Mouse (Mus musculus) ES-E14 (cell line): ENCODE measurements around the gene Slco2a1. TPM values are rescaled to one million over a fixed set of nuclear protein-coding genes. Genes with fewer than 3 reads are reported as not detected.

Experiments
- DNase-seq: peaks from one replicate; pipeline ENCODE4 v3.0.0-alpha.2; 2013; ENCODE audit warnings: low read depth, low spot score
- H3K27ac ChIP-seq: 2 replicates; pipeline ENCODE4 v1.5.1; 2012; ENCODE audit warnings: low read depth, mild to moderate bottlenecking, low read length, moderate library complexity, mixed read lengths; ENCODE audit not compliant: poor library complexity, insufficient read depth, severe bottlenecking
- H3K36me3 ChIP-seq: 2 replicates; pipeline ENCODE4 v1.6.1; 2012; ENCODE audit warnings: mild to moderate bottlenecking, low read length, moderate library complexity, mixed read lengths; ENCODE audit not compliant: control insufficient read depth, poor library complexity, insufficient read depth, severe bottlenecking
- H3K4me1 ChIP-seq, 2 experiments: fragments of 150-350 bp in 1 of 2; sonication (generic) in 1 of 2; 2 replicates each; pipeline ENCODE4 v1.6.1; 2012; ENCODE audit warnings: low read length in 2 of 2, mild to moderate bottlenecking in 1 of 2, mixed read lengths in 1 of 2; ENCODE audit not compliant: control insufficient read depth in 2 of 2, insufficient read depth in 2 of 2, poor library complexity in 1 of 2
- H3K4me3 ChIP-seq, 2 experiments: fragments of 150-350 bp in 1 of 2; sonication (generic) in 1 of 2; 2 replicates each; pipeline ENCODE4 v1.5.1; 2012; ENCODE audit warnings: low read length in 2 of 2, low read depth in 1 of 2, mild to moderate bottlenecking in 1 of 2, mixed read lengths in 1 of 2; ENCODE audit not compliant: insufficient read depth in 1 of 2, poor library complexity in 1 of 2, severe bottlenecking in 1 of 2
- H3K9ac ChIP-seq: 2 replicates; pipeline ENCODE4 v1.6.1; 2012; ENCODE audit warnings: low read depth, mild to moderate bottlenecking, low read length, mixed read lengths; ENCODE audit not compliant: poor library complexity, insufficient read depth, severe bottlenecking
- H3K9me3 ChIP-seq: fragments of 150-350 bp; sonication (generic); 2 replicates; pipeline ENCODE4 v1.6.1; 2012; ENCODE audit warnings: low read depth, mild to moderate bottlenecking, low read length; ENCODE audit not compliant: control insufficient read depth, insufficient read depth
- CHD2 ChIP-seq: IDR thresholded peaks from 2 replicates; pipeline ENCODE4 v1.6.1; 2014; ENCODE audit warnings: mild to moderate bottlenecking, low read depth, low read length, inconsistent platforms
- HCFC1 ChIP-seq: IDR thresholded peaks from 2 replicates; pipeline ENCODE4 v1.6.1; 2012; ENCODE audit warnings: low read length, inconsistent platforms, borderline replicate concordance; ENCODE audit not compliant: insufficient read depth
- MAFK ChIP-seq: IDR thresholded peaks from 2 replicates; pipeline ENCODE4 v1.6.1; 2014; ENCODE audit warnings: mild to moderate bottlenecking, low read depth, low read length, inconsistent platforms; ENCODE audit not compliant: insufficient read depth
- ZC3H11A ChIP-seq: IDR thresholded peaks from 2 replicates; pipeline ENCODE4 v1.6.1; 2012; ENCODE audit warnings: low read depth, mild to moderate bottlenecking, inconsistent platforms, low read length, borderline replicate concordance
- ZNF384 ChIP-seq: IDR thresholded peaks from 2 replicates; pipeline ENCODE4 v1.6.1; 2012; ENCODE audit warnings: low read depth, low read length, inconsistent platforms
- in situ Hi-C, 2 experiments: fragments of 600-800 bp; cut with MboI; formaldehyde crosslinking; loops; one replicate each; pipeline ENCODE4 v1.15.1; 2025; ENCODE audit warnings: low sequenced_read_pairs in 2 of 2, inconsistent platforms in 1 of 2; ENCODE audit not compliant: unreplicated experiment in 2 of 2
- total RNA-seq: library from RNA; depleted of rRNA; stranded (reverse); fragments of 300-350 nt; gene quantifications from 2 replicates; pipeline ENCODE4 v1.2.3, GENCODE M21; 2012

The Slco2a1 gene
- total RNA-seq, 1 experiment = 2.2 TPM

DNA sequence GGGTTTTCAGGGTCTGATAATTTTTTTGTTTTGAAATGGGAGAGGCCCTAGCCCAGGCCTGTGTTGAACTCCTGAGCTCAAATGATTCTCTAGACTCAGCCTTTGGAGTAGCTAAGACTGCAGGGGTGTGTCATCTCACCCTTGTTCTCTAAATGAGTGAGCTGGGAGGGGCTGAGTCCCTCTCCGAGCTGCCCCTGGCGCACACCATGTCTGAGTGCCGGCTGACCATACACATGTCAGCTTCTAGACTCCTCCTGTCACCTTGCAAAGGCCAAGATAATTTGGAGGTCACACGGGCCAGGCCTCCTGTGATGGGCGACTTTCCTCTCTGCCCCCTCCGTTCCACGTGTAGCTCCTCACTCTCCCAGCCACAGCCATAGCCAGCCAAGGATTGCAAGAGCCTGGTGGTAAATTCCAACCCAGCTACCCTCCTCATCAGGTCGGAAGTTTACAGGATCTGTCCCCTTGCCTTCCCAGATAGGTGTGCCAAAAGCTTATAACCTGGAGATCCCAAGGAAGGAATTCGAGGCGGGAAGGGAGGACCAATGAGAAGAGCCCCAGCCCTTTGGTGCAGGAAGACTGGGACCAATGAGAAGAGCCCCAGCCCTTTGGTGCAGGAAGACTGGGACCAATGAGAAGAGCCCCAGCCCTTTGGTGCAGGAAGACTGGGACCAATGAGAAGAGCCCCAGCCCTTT is 26.3 kb upstream of the Slco2a1 start:
- no peaks in the 10 kb centered on the region for H3K9me3 ChIP-seq
- DNase-seq = peak; percentile 30
- peak overlapping the region in 1 of 2 experiments; percentile 52; a peak in 2 of 4 replicates for H3K4me3 ChIP-seq
- peak overlapping the region; percentile 57; the same call in 1 of the 2 replicates for H3K9ac ChIP-seq
- peaks cover 12 to 15% of the 10 kb centered on the region in 2 experiments; a peak in 3 of 4 replicates for H3K4me1 ChIP-seq
- in situ Hi-C loops = no loop called here
- no peaks in the 10 kb centered on the region for H3K36me3 ChIP-seq
- H3K27ac ChIP-seq = peak overlapping the region; percentile 57
- no peak for TF ChIP-seq ZNF384
- no peak for TF ChIP-seq MAFK
- no peak for TF ChIP-seq HCFC1
- TF ChIP-seq ZC3H11A = no peak
- TF ChIP-seq CHD2 = no peak

DNA sequence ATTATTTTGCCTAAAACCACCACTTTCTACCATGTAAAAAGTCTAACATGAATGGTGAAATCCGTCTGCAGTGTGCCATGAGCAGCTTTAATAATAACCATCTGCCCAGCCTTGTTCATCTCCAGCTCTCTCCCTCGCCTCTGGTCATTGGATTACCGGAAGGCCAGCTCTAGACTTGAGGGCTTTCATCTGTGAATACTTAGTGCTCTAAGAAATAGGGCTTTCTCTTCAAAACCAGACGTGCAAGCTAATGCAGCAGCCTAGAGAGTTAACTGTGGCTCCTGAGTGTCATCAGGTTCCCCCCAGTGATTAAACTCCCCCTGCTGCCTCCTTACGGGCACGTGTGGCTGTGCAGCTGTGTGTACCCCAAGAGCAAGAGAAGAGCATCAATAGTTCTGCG is 25.2 kb upstream of the Slco2a1 start:
- no peak for TF ChIP-seq CHD2
- no peak for TF ChIP-seq HCFC1
- no peak for TF ChIP-seq ZC3H11A
- TF ChIP-seq ZNF384 = no peak
- TF ChIP-seq MAFK = no peak
- no peak overlapping the region for H3K9ac ChIP-seq
- in situ Hi-C loops = no loop called here
- no peaks in the 10 kb centered on the region for H3K36me3 ChIP-seq
- no peak for DNase-seq
- H3K4me1 ChIP-seq = peaks cover 12 to 15% of the 10 kb centered on the region in 2 experiments; a peak in 3 of 4 replicates
- no peaks in the 10 kb centered on the region for H3K9me3 ChIP-seq
- H3K4me3 ChIP-seq = no peak overlapping the region
- H3K27ac ChIP-seq = no peak overlapping the region

DNA sequence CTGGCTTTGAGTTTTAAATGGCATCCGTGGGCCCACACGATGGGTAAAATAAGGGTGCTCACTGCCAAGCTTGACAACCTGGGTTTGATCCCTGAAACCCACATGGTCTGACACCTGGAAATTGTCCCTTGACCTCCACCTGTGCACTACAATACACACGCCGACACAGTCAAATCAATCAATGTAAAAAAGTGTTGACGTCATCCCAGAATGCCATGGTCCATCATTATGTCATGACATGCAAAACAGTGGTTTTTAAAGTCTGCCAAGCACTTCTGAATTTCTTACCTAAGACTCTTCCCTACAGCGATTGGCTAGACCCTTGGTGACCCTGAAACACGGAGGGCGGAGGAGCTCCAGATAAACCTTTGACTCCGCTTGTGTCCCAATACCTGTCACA is 23.9 kb upstream of the Slco2a1 start:
- Histone ChIP-seq H3K4me1 (peaks cover 11 to 13% of the 10 kb centered on the region in 2 experiments; a peak in 3 of 4 replicates), H3K9ac (no peak overlapping the region), H3K36me3 (no peaks in the 10 kb centered on the region), H3K9me3 (no peaks in the 10 kb centered on the region), H3K4me3 (no peak overlapping the region), H3K27ac (no peak overlapping the region)
- DNase-seq = no peak
- TF ChIP-seq ZNF384 (no peak), CHD2 (no peak), HCFC1 (no peak), ZC3H11A (no peak), MAFK (no peak)
- in situ Hi-C loops = no loop called here

DNA sequence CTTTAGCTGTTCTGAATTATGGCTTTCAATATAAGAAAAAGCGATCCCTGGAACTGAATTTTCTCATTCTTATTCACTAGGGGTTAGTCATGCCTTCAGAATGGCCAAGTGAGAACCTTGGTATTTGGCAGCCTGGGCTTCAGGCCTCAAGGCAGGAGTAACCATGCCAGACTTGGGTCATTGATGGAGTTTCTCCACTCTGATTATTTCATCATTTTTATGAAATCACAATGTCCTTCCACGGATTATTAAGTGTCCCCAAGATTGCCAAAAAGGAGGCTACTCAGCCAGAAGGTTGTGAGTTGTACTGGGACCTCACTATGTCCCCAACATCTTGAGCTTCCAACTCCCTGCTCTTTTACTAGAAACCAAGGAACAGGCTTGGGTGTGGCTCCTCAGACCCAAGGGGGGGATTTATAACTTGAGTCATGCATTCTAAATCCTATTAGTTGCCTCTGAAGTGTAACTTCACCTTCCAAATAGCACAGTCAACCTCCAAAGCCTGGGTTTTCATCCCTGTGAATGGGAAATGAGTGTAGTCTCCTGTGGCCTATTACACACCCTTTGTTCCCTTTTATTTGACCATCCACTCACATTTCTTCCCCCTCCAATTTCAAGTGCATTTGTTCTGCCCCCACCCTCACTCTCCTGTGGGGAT is 16.0 kb upstream of the Slco2a1 start:
- H3K9ac ChIP-seq = no peak overlapping the region
- H3K4me1 ChIP-seq = no peaks in the 10 kb centered on the region
- no peak overlapping the region for H3K4me3 ChIP-seq
- no peak for TF ChIP-seq MAFK
- no peak for TF ChIP-seq ZNF384
- no peak for TF ChIP-seq CHD2
- TF ChIP-seq HCFC1 = no peak
- TF ChIP-seq ZC3H11A = no peak
- DNase-seq = no peak
- H3K27ac ChIP-seq = no peak overlapping the region
- no peaks in the 10 kb centered on the region for H3K9me3 ChIP-seq
- in situ Hi-C loops = no loop called here
- no peaks in the 10 kb centered on the region for H3K36me3 ChIP-seq
